Mouse (Mus musculus) liver, embryonic 11.5 days (tissue): ENCODE results near the gene Creb3. TPM values are rescaled to one million over a fixed set of nuclear protein-coding genes. Genes with fewer than 3 reads are reported as not detected.

Experiments used
- ATAC-seq: fragments of 200-750 bp; cut with Nextera tagmentation; replicated peaks from 2 replicates; pipeline ENCODE4 v1.8.0; 2017; ENCODE audit warnings: moderate number of reproducible peaks, mild to moderate bottlenecking, moderate TSS enrichment, moderate library complexity; ENCODE audit not compliant: low FRiP score
- DNase-seq: peaks from one replicate; pipeline ENCODE4 v3.0.0-alpha.2; 2017; ENCODE audit warnings: low spot score
- H3K27ac ChIP-seq: fragments of 300-500 bp; sonication (generic); 2 replicates; pipeline ENCODE4 v1.5.1; 2014; ENCODE audit warnings: mild to moderate bottlenecking, low read depth, low read length, control low read depth
- H3K27me3 ChIP-seq: fragments of 300-500 bp; sonication (generic); replicated peaks from 2 replicates; pipeline ENCODE4 v1.6.1; 2014; ENCODE audit warnings: low read length, mixed read lengths; ENCODE audit not compliant: control insufficient read depth, insufficient read depth
- H3K36me3 ChIP-seq: fragments of 300-500 bp; sonication (generic); 2 replicates; pipeline ENCODE4 v1.6.1; 2014; ENCODE audit warnings: mild to moderate bottlenecking, low read length, moderate library complexity, mixed read lengths; ENCODE audit not compliant: control insufficient read depth, insufficient read depth
- H3K4me1 ChIP-seq: fragments of 300-500 bp; sonication (generic); replicated peaks from 2 replicates; pipeline ENCODE4 v1.6.1; 2014; ENCODE audit warnings: low read length, mixed read lengths; ENCODE audit not compliant: control insufficient read depth, insufficient read depth
- H3K4me2 ChIP-seq: fragments of 300-500 bp; sonication (generic); 2 replicates; pipeline ENCODE4 v1.6.1; 2014; ENCODE audit warnings: mild to moderate bottlenecking, control low read depth, moderate library complexity
- H3K4me3 ChIP-seq: fragments of 300-500 bp; sonication (generic); 2 replicates; pipeline ENCODE4 v1.5.1; 2014; ENCODE audit warnings: low read depth, low read length, control low read depth
- H3K9ac ChIP-seq: fragments of 300-500 bp; sonication (generic); 2 replicates; pipeline ENCODE4 v1.6.1; 2014; ENCODE audit warnings: low read depth, low read length, control low read depth
- H3K9me3 ChIP-seq: fragments of 300-500 bp; sonication (generic); 2 replicates; pipeline ENCODE4 v1.6.1; 2016; ENCODE audit warnings: low read length, inconsistent platforms, mixed read lengths; ENCODE audit not compliant: control insufficient read depth
- WGBS: fragments of 180-500 bp; shearing (Covaris S2); extraction: QIAGEN DNeasy Blood & Tissue Kit; methylation state at CpG from one replicate; pipeline ENCODE4 v1.1.7; 2014; 5-methylcytosine and 5-hydroxymethylcytosine counted together
- polyA plus RNA-seq: library from polyadenylated mRNA; unstranded; fragments of >200 nt; fragmentation: Nextera tagmentation; extraction: Ambion mirVana; gene quantifications from 2 replicates; pipeline ENCODE4 v1.2.1, GENCODE M21; 2014

Gene Creb3
- polyA plus RNA-seq = 29.6 and 31.3 TPM in 2 replicates

DNA sequence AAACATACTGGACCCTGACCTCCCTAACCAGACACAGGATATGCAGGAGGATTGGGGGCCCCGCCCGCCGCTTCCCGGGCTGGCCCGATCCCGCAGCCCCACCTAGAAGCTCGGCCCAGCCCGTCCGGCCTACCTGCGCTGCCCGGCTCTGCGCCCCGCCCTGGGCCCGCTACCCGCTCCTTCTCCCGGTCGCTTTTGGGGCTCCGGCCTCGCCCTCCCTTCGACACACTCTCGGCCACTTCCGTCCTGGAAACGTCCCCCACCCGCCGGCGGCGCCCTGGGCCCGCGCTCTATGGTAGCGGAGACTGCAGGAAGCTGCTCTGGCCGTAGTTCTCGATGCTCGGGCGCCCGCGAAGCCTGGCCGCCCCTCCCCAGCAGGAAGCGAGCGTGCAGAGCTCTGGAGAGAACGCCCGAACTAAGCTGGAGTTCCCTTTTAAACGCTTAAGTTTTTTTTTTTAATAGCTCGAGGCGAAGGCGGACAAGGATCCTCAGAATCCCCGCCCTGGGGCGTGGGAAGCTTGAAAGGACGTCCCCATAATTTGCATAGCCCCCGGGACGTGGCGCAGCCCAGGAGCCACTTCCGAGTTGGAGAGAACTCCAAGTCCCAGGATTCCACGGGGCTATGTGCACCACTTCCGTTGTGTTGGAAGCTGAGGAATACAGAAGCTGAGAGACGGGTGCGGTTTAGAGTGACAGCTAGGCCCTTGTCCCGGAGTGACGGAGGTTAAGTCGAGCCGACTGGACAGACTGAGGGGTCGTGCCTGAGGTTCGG is at the start of gene Creb3, which contains the start of gene Tln1:
Creb3 (plus strand) TSS at position 336 of the 772 bp plus-strand sequence.
Tln1 (minus strand) TSS at position 695 of the 772 bp plus-strand sequence.
- H3K27me3 ChIP-seq = no peaks in the 10 kb centered on the region
- peak within 1 kb of the TSS; percentile 82 for H3K4me3 ChIP-seq
- no peaks in the 10 kb centered on the region for H3K9me3 ChIP-seq
- H3K4me2 ChIP-seq = peak within 1 kb of the TSS; percentile 97
- under 1% methylated on average over 62 of the region's 62 CpGs for WGBS
- H3K27ac ChIP-seq = peak within 1 kb of the TSS; percentile 99
- peaks cover 20% of the 10 kb centered on the region for H3K36me3 ChIP-seq
- H3K4me1 ChIP-seq = peaks cover 49% of the 10 kb centered on the region
- DNase-seq (peak; percentile 93), ATAC-seq (peak; percentile 87)
- H3K9ac ChIP-seq = peak within 1 kb of the TSS; percentile 91

DNA sequence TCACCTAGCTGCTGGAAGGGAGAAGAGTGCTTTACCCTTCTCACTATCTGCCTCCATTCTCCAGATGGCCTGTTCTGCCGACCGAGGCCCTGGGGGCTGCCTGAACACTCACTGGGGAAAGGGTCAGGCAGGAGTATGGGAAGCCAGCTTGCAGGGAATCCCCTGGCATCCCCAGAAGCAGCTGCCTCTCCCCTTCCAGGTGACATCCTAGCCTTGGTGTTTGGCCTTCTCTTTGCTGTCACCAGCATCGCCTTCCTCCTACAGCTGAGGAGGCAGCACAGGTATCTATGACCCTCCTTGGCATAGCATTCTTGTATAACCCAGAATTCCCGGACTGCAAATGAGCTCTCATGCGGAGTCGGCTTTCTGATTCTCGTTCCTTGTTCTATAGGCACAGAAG is 49.5 kb upstream of the Creb3 start:
- Histone ChIP-seq H3K4me3 (no peak overlapping the region), H3K36me3 (no peaks in the 10 kb centered on the region), H3K9me3 (no peaks in the 10 kb centered on the region), H3K27ac (no peak overlapping the region), H3K9ac (no peak overlapping the region), H3K4me2 (no peak overlapping the region; the same call in 1 of the 2 replicates), H3K27me3 (no peaks in the 10 kb centered on the region; the same call in none of the 2 replicates), H3K4me1 (peaks cover 16% of the 10 kb centered on the region)
- ATAC-seq (no peak), DNase-seq (peak; percentile 28)
- 58% methylated on average over 7 of the region's 7 CpGs for WGBS

- Histone ChIP-seq H3K4me2 (no peak overlapping the region), H3K4me1 (peaks cover 12% of the 10 kb centered on the region), H3K36me3 (no peaks in the 10 kb centered on the region), H3K9ac (no peak overlapping the region), H3K27me3 (no peaks in the 10 kb centered on the region; the same call in 1 of the 2 replicates), H3K9me3 (no peaks in the 10 kb centered on the region), H3K27ac (no peak overlapping the region), H3K4me3 (no peak overlapping the region)
- ATAC-seq (no peak), DNase-seq (no peak)
- 78% methylated on average over 4 of the region's 4 CpGs for WGBS
Measured at GRCm38 (mm10) chr4:43513300-43513699, 48.8 kb upstream of the Creb3 start.

GRCm38 (mm10) chr4:43513791-43514190 is 48.3 kb upstream of the Creb3 start:
- Histone ChIP-seq H3K4me2 (no peak overlapping the region), H3K27ac (no peak overlapping the region), H3K4me1 (peaks cover 12% of the 10 kb centered on the region), H3K9ac (no peak overlapping the region), H3K36me3 (no peaks in the 10 kb centered on the region), H3K4me3 (no peak overlapping the region), H3K27me3 (peaks cover under 1% of the 10 kb centered on the region), H3K9me3 (no peaks in the 10 kb centered on the region)
- no peak for DNase-seq
- 79% methylated on average over 4 of the region's 4 CpGs for WGBS
- ATAC-seq = no peak

DNA sequence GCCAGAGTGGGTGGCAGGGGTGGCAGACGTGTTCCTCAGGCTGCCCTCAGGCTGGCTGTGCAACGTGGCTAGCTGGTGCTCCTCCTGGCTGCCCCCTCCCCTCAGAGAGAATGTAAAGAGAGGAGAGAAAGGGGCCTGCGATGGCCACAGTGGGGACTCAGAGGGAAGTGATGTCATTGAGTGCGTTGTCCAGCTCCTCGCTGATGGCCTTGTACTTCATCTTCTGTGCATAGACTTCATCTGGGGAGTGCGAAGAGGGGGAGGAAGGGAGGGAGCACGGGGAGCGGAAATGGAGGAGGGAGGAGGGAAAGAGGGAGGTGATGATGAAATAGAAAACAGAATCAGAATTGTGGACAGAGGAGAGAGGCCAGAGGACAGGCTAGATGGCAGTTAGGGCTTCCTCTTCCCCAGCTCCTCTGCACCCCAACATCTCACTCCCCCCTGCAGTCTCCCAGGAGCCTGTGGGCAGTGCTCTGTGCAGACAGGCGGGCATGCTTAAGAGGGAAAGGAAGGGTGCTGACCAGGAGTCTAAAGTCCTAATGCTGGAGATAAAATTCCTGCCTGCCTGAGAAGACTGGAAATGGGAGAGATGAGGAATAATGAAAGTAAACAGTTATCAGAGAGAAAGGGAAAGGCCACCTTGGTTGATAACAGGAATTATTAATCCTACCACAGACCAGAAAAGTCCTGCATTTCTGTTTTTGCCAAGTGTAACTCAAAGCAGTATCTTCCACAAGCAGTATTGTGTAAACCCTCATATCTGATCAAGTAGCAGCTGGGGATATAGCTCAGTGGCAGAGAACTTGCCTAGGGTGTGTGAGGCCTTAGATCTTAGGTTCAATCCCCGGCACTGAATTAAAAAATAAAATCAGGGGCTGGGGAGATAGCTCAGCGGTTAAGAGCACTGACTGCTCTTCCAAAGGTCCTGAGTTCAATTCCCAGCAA is 46.1 kb upstream of the Creb3 start:
- 54% methylated on average over 11 of the region's 11 CpGs for WGBS
- no peak overlapping the region for H3K4me3 ChIP-seq
- ATAC-seq (no peak), DNase-seq (no peak)
- H3K9ac ChIP-seq = no peak overlapping the region
- H3K27me3 ChIP-seq = peaks cover 8% of the 10 kb centered on the region
- no peaks in the 10 kb centered on the region for H3K36me3 ChIP-seq
- peaks cover 8% of the 10 kb centered on the region for H3K4me1 ChIP-seq
- H3K9me3 ChIP-seq = no peaks in the 10 kb centered on the region
- no peak overlapping the region for H3K27ac ChIP-seq
- H3K4me2 ChIP-seq = no peak overlapping the region

DNA sequence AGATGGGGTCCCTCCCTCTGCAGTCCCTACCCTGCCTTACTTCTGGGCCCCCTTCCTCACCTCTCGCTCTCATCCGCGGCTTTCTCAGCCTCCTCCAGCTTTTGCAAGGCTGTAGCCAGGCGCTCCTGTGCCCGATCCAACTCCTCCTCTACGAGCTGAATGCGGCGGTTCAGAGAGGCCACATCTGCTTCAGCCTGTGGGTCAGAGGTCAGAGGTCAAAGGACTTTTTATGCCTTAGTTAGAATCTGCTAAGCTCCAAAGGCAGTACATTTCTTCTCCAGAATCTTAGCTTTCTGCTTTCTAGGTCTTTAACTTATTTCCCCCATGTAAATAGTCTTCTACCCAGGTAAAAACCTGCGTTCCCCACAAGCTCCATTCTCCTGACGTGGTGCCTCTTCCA is 42.6 kb upstream of the Creb3 start:
- Histone ChIP-seq H3K4me3 (no peak overlapping the region), H3K27ac (no peak overlapping the region), H3K9ac (no peak overlapping the region), H3K9me3 (no peaks in the 10 kb centered on the region), H3K27me3 (peaks cover 37% of the 10 kb centered on the region), H3K36me3 (no peaks in the 10 kb centered on the region), H3K4me1 (peaks cover 20% of the 10 kb centered on the region), H3K4me2 (peak overlapping the region; percentile 5; the same call in 1 of the 2 replicates)
- DNase-seq (no peak), ATAC-seq (no peak)
- WGBS = 36% methylated on average over 10 of the region's 10 CpGs

GRCm38 (mm10) chr4:43519956-43520355 is 42.2 kb upstream of the Creb3 start:
- WGBS = 18% methylated on average over 6 of the region's 6 CpGs
- peak overlapping the region; percentile 5; the same call in 1 of the 2 replicates for H3K4me2 ChIP-seq
- peak; percentile 42; the same call in 1 of the 2 replicates for ATAC-seq
- H3K36me3 ChIP-seq = no peaks in the 10 kb centered on the region
- peaks cover 41% of the 10 kb centered on the region for H3K27me3 ChIP-seq
- no peaks in the 10 kb centered on the region for H3K9me3 ChIP-seq
- DNase-seq = peak; percentile 78
- H3K27ac ChIP-seq = no peak overlapping the region
- peaks cover 20% of the 10 kb centered on the region for H3K4me1 ChIP-seq
- no peak overlapping the region for H3K9ac ChIP-seq
- no peak overlapping the region for H3K4me3 ChIP-seq

GRCm38 (mm10) chr4:43527880-43528279 is 34.3 kb upstream of the Creb3 start:
- H3K27ac ChIP-seq = no peak overlapping the region
- no peaks in the 10 kb centered on the region for H3K9me3 ChIP-seq
- no peak overlapping the region for H3K4me3 ChIP-seq
- no peak overlapping the region for H3K9ac ChIP-seq
- ATAC-seq = no peak
- peaks cover 17% of the 10 kb centered on the region for H3K36me3 ChIP-seq
- H3K4me2 ChIP-seq = no peak overlapping the region
- peaks cover 27% of the 10 kb centered on the region for H3K27me3 ChIP-seq
- no peak for DNase-seq
- H3K4me1 ChIP-seq = peaks cover 16% of the 10 kb centered on the region
- 68% methylated on average over 5 of the region's 5 CpGs for WGBS
